Mouse (Mus musculus): ENCODE data around the gene Gpsm2.
A peak's percentile ranks its signal among the peaks of the same experiment; 100 is the strongest.

Gene Gpsm2

GRCm38 (mm10) chr3:108722036-108722872 is at the start of gene Gpsm2:
TSS of gene Gpsm2 (minus strand) at chr3:108722309.
- peak; percentile 92 to 96 for DNase-seq (ENCODE audit: low spot score in 2 of 2)

GRCm38 (mm10) chr3:108770725-108771368 is 48.7 kb upstream of the Gpsm2 start:
- DNase-seq (ENCODE audit: low spot score in 2 of 2) = peak; percentile 34 to 45

GRCm38 (mm10) chr3:108769547-108769946 is 47.4 kb upstream of the Gpsm2 start:
- no peak for DNase-seq (ENCODE audit: low spot score in 2 of 2)

GRCm38 (mm10) chr3:108767416-108767815 is 45.3 kb upstream of the Gpsm2 start:
- no peak for DNase-seq (ENCODE audit: low spot score in 2 of 2)

- no peak for DNase-seq (ENCODE audit: low spot score in 2 of 2)
Observed at GRCm38 (mm10) chr3:108766943-108767342, 44.8 kb upstream of the Gpsm2 start.

- DNase-seq (ENCODE audit: low spot score in 2 of 2) = no peak
Observed at GRCm38 (mm10) chr3:108765476-108765875, 43.4 kb upstream of the Gpsm2 start.

- no peak for DNase-seq (ENCODE audit: low spot score in 2 of 2)
Observed at GRCm38 (mm10) chr3:108764976-108765375, 42.9 kb upstream of the Gpsm2 start.

- DNase-seq (ENCODE audit: low spot score in 2 of 2) = no peak
Observed at GRCm38 (mm10) chr3:108763691-108764090, 41.6 kb upstream of the Gpsm2 start.

- peak in 1 of 2 experiments; percentile 27 for DNase-seq (ENCODE audit: low spot score in 2 of 2)
Observed at GRCm38 (mm10) chr3:108762597-108763111, 40.5 kb upstream of the Gpsm2 start.

- DNase-seq (ENCODE audit: low spot score in 2 of 2) = no peak
Observed at GRCm38 (mm10) chr3:108759566-108760420, 37.7 kb upstream of the Gpsm2 start.

GRCm38 (mm10) chr3:108757570-108757969 is 35.5 kb upstream of the Gpsm2 start:
- DNase-seq (ENCODE audit: low spot score in 2 of 2) = no peak

GRCm38 (mm10) chr3:108756131-108756530 is 34.0 kb upstream of the Gpsm2 start:
- no peak for DNase-seq (ENCODE audit: low spot score in 2 of 2)

GRCm38 (mm10) chr3:108755542-108755941 is 33.4 kb upstream of the Gpsm2 start:
- DNase-seq (ENCODE audit: low spot score in 2 of 2) = no peak

- DNase-seq (ENCODE audit: low spot score in 2 of 2) = no peak
Observed at GRCm38 (mm10) chr3:108754541-108754940, 32.4 kb upstream of the Gpsm2 start.

- DNase-seq (ENCODE audit: low spot score in 2 of 2) = no peak
Observed at GRCm38 (mm10) chr3:108751691-108752090, 29.6 kb upstream of the Gpsm2 start.

GRCm38 (mm10) chr3:108751061-108751460 is 29.0 kb upstream of the Gpsm2 start:
- no peak for DNase-seq (ENCODE audit: low spot score in 2 of 2)

- no peak for DNase-seq (ENCODE audit: low spot score in 2 of 2)
Observed at GRCm38 (mm10) chr3:108744060-108744459, 22.0 kb upstream of the Gpsm2 start.

GRCm38 (mm10) chr3:108739045-108739708 is 17.1 kb upstream of the Gpsm2 start, which contains the start of gene Aknad1:
TSS of gene Aknad1 (plus strand) at chr3:108739658.
- no peak for DNase-seq (ENCODE audit: low spot score in 2 of 2)

- no peak for DNase-seq (ENCODE audit: low spot score in 2 of 2)
Observed at GRCm38 (mm10) chr3:108737761-108738160, 15.7 kb upstream of the Gpsm2 start.

- DNase-seq (ENCODE audit: low spot score in 2 of 2) = no peak
Observed at GRCm38 (mm10) chr3:108730316-108730715, 8.2 kb upstream of the Gpsm2 start.

GRCm38 (mm10) chr3:108727776-108728175 is 5.7 kb upstream of the Gpsm2 start:
- no peak for DNase-seq (ENCODE audit: low spot score in 2 of 2)
